Mouse (Mus musculus) fat pad, adult 2 months (tissue): ENCODE measurements around the gene Rara.

Source experiments
- DNase-seq: peaks from one replicate; pipeline ENCODE4 v3.0.0-alpha.2; 2011; ENCODE audit warnings: low read depth, low spot score; ENCODE audit errors: extremely low read depth

Rara gene

GRCm38 (mm10) chr11:98951026-98951906 is 23.6 kb downstream of the Rara start:
- DNase-seq = no peak

- no peak for DNase-seq
These were observed 24.5 kb downstream of the Rara start for GRCm38 (mm10) chr11:98952111-98952510.

GRCm38 (mm10) chr11:98952736-98953135 is 25.1 kb downstream of the Rara start:
- DNase-seq = no peak

GRCm38 (mm10) chr11:98953361-98953760 is 25.7 kb downstream of the Rara start:
- no peak for DNase-seq

GRCm38 (mm10) chr11:98953835-98954320 is 26.3 kb downstream of the Rara start:
- DNase-seq = no peak

GRCm38 (mm10) chr11:98954373-98954772 is 26.8 kb downstream of the Rara start:
- no peak for DNase-seq

GRCm38 (mm10) chr11:98954801-98955706 is 27.4 kb downstream of the Rara start:
- DNase-seq = no peak

GRCm38 (mm10) chr11:98955707-98956235 is 28.2 kb downstream of the Rara start:
- DNase-seq = no peak

GRCm38 (mm10) chr11:98956340-98956739 is 28.7 kb downstream of the Rara start:
- DNase-seq = no peak

- DNase-seq = no peak
These were observed 32.1 kb downstream of the Rara start for GRCm38 (mm10) chr11:98959437-98960312.

GRCm38 (mm10) chr11:98960313-98960906 is 32.8 kb downstream of the Rara start:
- no peak for DNase-seq

- no peak for DNase-seq
These were observed 33.5 kb downstream of the Rara start for GRCm38 (mm10) chr11:98961051-98961592.

GRCm38 (mm10) chr11:98961766-98962165 is 34.1 kb downstream of the Rara start:
- no peak for DNase-seq

- no peak for DNase-seq
These were observed 34.9 kb downstream of the Rara start for GRCm38 (mm10) chr11:98962421-98963095.

GRCm38 (mm10) chr11:98963191-98964021 is 35.8 kb downstream of the Rara start:
- DNase-seq = no peak

GRCm38 (mm10) chr11:98964201-98964615 is 36.6 kb downstream of the Rara start:
- no peak for DNase-seq

GRCm38 (mm10) chr11:98964616-98965415 is 37.2 kb downstream of the Rara start:
- no peak for DNase-seq
